Mouse (Mus musculus): ENCODE measurements around the gene Olfr965. TPM values are rescaled to one million over a fixed set of nuclear protein-coding genes. Genes with fewer than 3 reads are reported as not detected.

Gene Olfr965
- polyA plus RNA-seq (2014; fragmentation: Illumina TruSeq; extraction: RNeasy Lipid Tissue Mini Kit (QIAGEN cat#74804); ENCODE audit: low read depth, low replicate concordance): not detected

DNA sequence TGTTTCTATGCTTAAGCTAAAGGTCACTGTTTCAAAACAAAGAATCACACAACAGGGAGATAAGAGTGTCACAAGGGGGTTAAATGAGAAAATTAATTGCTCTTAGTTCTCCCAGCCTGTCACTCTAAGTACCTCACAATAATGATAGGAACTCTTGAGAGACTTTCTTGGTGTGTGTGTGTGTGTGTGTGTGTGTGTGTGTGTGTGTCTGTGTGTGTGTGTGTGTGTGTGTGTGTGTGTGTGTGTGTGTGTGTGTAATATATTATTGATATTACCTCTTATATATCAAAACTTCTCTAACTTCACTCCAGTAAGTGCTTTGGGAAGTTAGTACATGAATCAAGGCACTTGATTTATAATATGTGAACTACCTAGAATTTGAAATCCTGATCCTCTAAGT lies at the start of gene Olfr965:
Gene Olfr965 (plus strand): TSS at position 301 of the 400 bp plus-strand sequence.

GRCm38 (mm10) chr9:39666905-39667304 lies 44.2 kb upstream of the Olfr965 start, which contains the start of gene Olfr963:
Olfr963 (plus strand) TSS chr9:39667205.

GRCm38 (mm10) chr9:39707017-39707416 lies 4.1 kb upstream of the Olfr965 start, which contains the start of gene Olfr149:
Olfr149 (minus strand) TSS chr9:39707117.

GRCm38 (mm10) chr9:39730678-39731077 lies 19.5 kb downstream of the Olfr965 start, which contains the start of gene Olfr150:
Olfr150 (plus strand) TSS chr9:39730978.

DNA sequence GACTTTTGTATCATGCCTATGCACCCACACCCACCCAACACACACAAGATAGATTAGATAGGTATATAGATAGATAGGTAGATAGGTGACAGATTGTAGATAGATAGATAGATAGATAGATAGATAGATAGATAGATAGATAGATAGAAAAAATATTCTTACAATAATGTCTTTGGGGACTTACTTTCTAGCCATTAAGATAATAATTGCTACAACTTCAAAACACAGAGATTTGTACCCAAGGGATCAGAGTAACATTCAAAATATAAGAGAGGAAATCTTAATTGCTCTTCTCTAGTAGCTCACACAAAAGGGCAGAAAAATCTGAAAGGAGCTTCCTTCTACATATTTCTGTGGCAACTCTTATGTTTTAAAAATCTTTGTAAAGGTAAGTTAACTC lies 34.8 kb downstream of the Olfr965 start, which contains the start of gene Olfr967:
Gene Olfr967 (plus strand): TSS at position 301 of the 400 bp plus-strand sequence.

Other genes starting within 250 kb of the Olfr965 start
- not detected for gene Olfr955, start 239.4 kb upstream of the Olfr965 start, polyA plus RNA-seq (2014; fragmentation: Illumina TruSeq; extraction: RNeasy Lipid Tissue Mini Kit (QIAGEN cat#74804); ENCODE audit: low read depth, low replicate concordance)
- gene Olfr44, start 217.4 kb upstream of the Olfr965 start, polyA plus RNA-seq (2014; fragmentation: Illumina TruSeq; extraction: RNeasy Lipid Tissue Mini Kit (QIAGEN cat#74804); ENCODE audit: low read depth, low replicate concordance): not detected
- not detected for gene Olfr957, start 195.5 kb upstream of the Olfr965 start, polyA plus RNA-seq (2014; fragmentation: Illumina TruSeq; extraction: RNeasy Lipid Tissue Mini Kit (QIAGEN cat#74804); ENCODE audit: low read depth, low replicate concordance)
- gene Olfr958, start 157.3 kb upstream of the Olfr965 start, polyA plus RNA-seq (2014; fragmentation: Illumina TruSeq; extraction: RNeasy Lipid Tissue Mini Kit (QIAGEN cat#74804); ENCODE audit: low read depth, low replicate concordance): not detected
- gene Olfr959, start 135.8 kb upstream of the Olfr965 start, polyA plus RNA-seq (2014; fragmentation: Illumina TruSeq; extraction: RNeasy Lipid Tissue Mini Kit (QIAGEN cat#74804); ENCODE audit: low read depth, low replicate concordance): not detected
- gene AW551984, start 107.0 kb upstream of the Olfr965 start, polyA plus RNA-seq (2014; fragmentation: Illumina TruSeq; extraction: RNeasy Lipid Tissue Mini Kit (QIAGEN cat#74804); ENCODE audit: low read depth, low replicate concordance): 0.08 TPM
- gene Olfr148, start 100.7 kb upstream of the Olfr965 start, polyA plus RNA-seq (2014; fragmentation: Illumina TruSeq; extraction: RNeasy Lipid Tissue Mini Kit (QIAGEN cat#74804); ENCODE audit: low read depth, low replicate concordance): not detected
- gene Olfr960, start 90.0 kb upstream of the Olfr965 start, polyA plus RNA-seq (2014; fragmentation: Illumina TruSeq; extraction: RNeasy Lipid Tissue Mini Kit (QIAGEN cat#74804); ENCODE audit: low read depth, low replicate concordance): not detected
- not detected for gene Olfr961, start 66.3 kb upstream of the Olfr965 start, polyA plus RNA-seq (2014; fragmentation: Illumina TruSeq; extraction: RNeasy Lipid Tissue Mini Kit (QIAGEN cat#74804); ENCODE audit: low read depth, low replicate concordance)
- gene Olfr963, start 44.1 kb upstream of the Olfr965 start, polyA plus RNA-seq (2014; fragmentation: Illumina TruSeq; extraction: RNeasy Lipid Tissue Mini Kit (QIAGEN cat#74804); ENCODE audit: low read depth, low replicate concordance): not detected
- not detected for gene Olfr149, start 4.2 kb upstream of the Olfr965 start, polyA plus RNA-seq (2014; fragmentation: Illumina TruSeq; extraction: RNeasy Lipid Tissue Mini Kit (QIAGEN cat#74804); ENCODE audit: low read depth, low replicate concordance)
- gene Olfr150, start 19.6 kb downstream of the Olfr965 start, polyA plus RNA-seq (2014; fragmentation: Illumina TruSeq; extraction: RNeasy Lipid Tissue Mini Kit (QIAGEN cat#74804); ENCODE audit: low read depth, low replicate concordance): not detected
- gene Olfr967, start 34.9 kb downstream of the Olfr965 start, polyA plus RNA-seq (2014; fragmentation: Illumina TruSeq; extraction: RNeasy Lipid Tissue Mini Kit (QIAGEN cat#74804); ENCODE audit: low read depth, low replicate concordance): not detected
- not detected for gene Olfr968, start 71.9 kb downstream of the Olfr965 start, polyA plus RNA-seq (2014; fragmentation: Illumina TruSeq; extraction: RNeasy Lipid Tissue Mini Kit (QIAGEN cat#74804); ENCODE audit: low read depth, low replicate concordance)
- not detected for gene Olfr969, start 79.6 kb downstream of the Olfr965 start, polyA plus RNA-seq (2014; fragmentation: Illumina TruSeq; extraction: RNeasy Lipid Tissue Mini Kit (QIAGEN cat#74804); ENCODE audit: low read depth, low replicate concordance)
- gene Olfr970, start 97.5 kb downstream of the Olfr965 start, polyA plus RNA-seq (2014; fragmentation: Illumina TruSeq; extraction: RNeasy Lipid Tissue Mini Kit (QIAGEN cat#74804); ENCODE audit: low read depth, low replicate concordance): not detected
- gene Olfr971, start 125.5 kb downstream of the Olfr965 start, polyA plus RNA-seq (2014; fragmentation: Illumina TruSeq; extraction: RNeasy Lipid Tissue Mini Kit (QIAGEN cat#74804); ENCODE audit: low read depth, low replicate concordance): not detected
- gene Olfr972, start 155.1 kb downstream of the Olfr965 start, polyA plus RNA-seq (2014; fragmentation: Illumina TruSeq; extraction: RNeasy Lipid Tissue Mini Kit (QIAGEN cat#74804); ENCODE audit: low read depth, low replicate concordance): not detected
- not detected for gene Olfr229, start 196.0 kb downstream of the Olfr965 start, polyA plus RNA-seq (2014; fragmentation: Illumina TruSeq; extraction: RNeasy Lipid Tissue Mini Kit (QIAGEN cat#74804); ENCODE audit: low read depth, low replicate concordance)
- gene Olfr974, start 226.1 kb downstream of the Olfr965 start, polyA plus RNA-seq (2014; fragmentation: Illumina TruSeq; extraction: RNeasy Lipid Tissue Mini Kit (QIAGEN cat#74804); ENCODE audit: low read depth, low replicate concordance): not detected
- 0.29 TPM for gene Olfr975, start 240.7 kb downstream of the Olfr965 start, polyA plus RNA-seq (2014; fragmentation: Illumina TruSeq; extraction: RNeasy Lipid Tissue Mini Kit (QIAGEN cat#74804); ENCODE audit: low read depth, low replicate concordance)
- 0.43 TPM for gene Olfr976, start 249.8 kb downstream of the Olfr965 start, polyA plus RNA-seq (2014; fragmentation: Illumina TruSeq; extraction: RNeasy Lipid Tissue Mini Kit (QIAGEN cat#74804); ENCODE audit: low read depth, low replicate concordance)

Measured in testis, adult 10 weeks (tissue).